Mouse (Mus musculus) megakaryocyte progenitor cell, adult 5-6 weeks (primary cell): ENCODE measurements around the gene Sh3bgr. TPM values are rescaled to one million over a fixed set of nuclear protein-coding genes. Genes with fewer than 3 reads are reported as not detected.

ENCODE experiments used
- ATAC-seq: replicated peaks from 2 replicates; pipeline ENCODE4 v1.8.0; 2016; ENCODE audit warnings: mild to moderate bottlenecking, moderate TSS enrichment, inconsistent platforms; ENCODE audit not compliant: poor library complexity
- total RNA-seq, 2 experiments: library from RNA; stranded (forward) in 1 of 2; stranded (reverse) in 1 of 2; fragments of 157-497, 149-512 nt in 1 of 2; fragments of 200-1000 nt in 1 of 2; gene quantifications; 2 replicates each; pipeline versions ENCODE4 v1.2.3 to v1.2.4; 2015 to 2017

Gene Sh3bgr
- total RNA-seq, 2 experiments from 2014 or later = not detected

GRCm38 (mm10) chr16:96209789-96210188 lies 9.5 kb downstream of the Sh3bgr start:
- ATAC-seq = no peak

- no peak for ATAC-seq
These were observed 10.6 kb downstream of the Sh3bgr start for GRCm38 (mm10) chr16:96210856-96211255.

GRCm38 (mm10) chr16:96213027-96213426 lies 12.8 kb downstream of the Sh3bgr start:
- no peak for ATAC-seq

GRCm38 (mm10) chr16:96221491-96221890 lies 21.2 kb downstream of the Sh3bgr start:
- 0 out of 2 replicates have a peak, but pooled peaks have one; percentile 23 for ATAC-seq

- ATAC-seq = no peak
These were observed 21.7 kb downstream of the Sh3bgr start for GRCm38 (mm10) chr16:96221959-96222358.

GRCm38 (mm10) chr16:96222452-96222851 lies 22.2 kb downstream of the Sh3bgr start:
- no peak for ATAC-seq

- ATAC-seq = no peak
These were observed 28.2 kb downstream of the Sh3bgr start for GRCm38 (mm10) chr16:96228438-96228837.

GRCm38 (mm10) chr16:96229044-96229555 lies 28.9 kb downstream of the Sh3bgr start:
- no peak for ATAC-seq

- peak; percentile 95 for ATAC-seq
These were observed 30.2 kb downstream of the Sh3bgr start for GRCm38 (mm10) chr16:96230411-96230810.

- no peak for ATAC-seq
These were observed 31.0 kb downstream of the Sh3bgr start for GRCm38 (mm10) chr16:96231251-96231650.

- ATAC-seq = no peak
These were observed 31.7 kb downstream of the Sh3bgr start for GRCm38 (mm10) chr16:96231974-96232373.

- no peak for ATAC-seq
These were observed 33.7 kb downstream of the Sh3bgr start for GRCm38 (mm10) chr16:96233996-96234395.

- ATAC-seq = no peak
These were observed 35.2 kb downstream of the Sh3bgr start, which contains the start of gene B3galt5 for GRCm38 (mm10) chr16:96235366-96235970. Gene B3galt5, plus strand, starts transcription at chr16:96235801.

GRCm38 (mm10) chr16:96244496-96244895 lies 44.2 kb downstream of the Sh3bgr start:
- no peak for ATAC-seq

GRCm38 (mm10) chr16:96249635-96250034 lies 49.4 kb downstream of the Sh3bgr start:
- no peak for ATAC-seq

GRCm38 (mm10) chr16:96252146-96252545 lies 51.9 kb downstream of the Sh3bgr start:
- no peak for ATAC-seq

- no peak for ATAC-seq
These were observed 58.2 kb downstream of the Sh3bgr start for GRCm38 (mm10) chr16:96258429-96258828.

GRCm38 (mm10) chr16:96271736-96272135 lies 71.5 kb downstream of the Sh3bgr start:
- no peak for ATAC-seq

GRCm38 (mm10) chr16:96272929-96273619 lies 72.8 kb downstream of the Sh3bgr start:
- peak; percentile 99 for ATAC-seq

- ATAC-seq = no peak
These were observed 76.3 kb downstream of the Sh3bgr start for GRCm38 (mm10) chr16:96276596-96276995.
